Mouse (Mus musculus) bone marrow, adult 2 months (tissue): Measurements from ENCODE around the gene Tmc7. TPM values are rescaled to one million over a fixed set of nuclear protein-coding genes. Genes with fewer than 3 reads are reported as not detected.

Source experiments
- H3K27ac ChIP-seq: fragments of 200-500 bp; 2 replicates; pipeline ENCODE4 v1.5.1; 2012; ENCODE audit warnings: low read depth, mild to moderate bottlenecking, control low read depth, inconsistent platforms, low read length; ENCODE audit not compliant: control insufficient read depth, poor library complexity, insufficient read depth
- H3K4me1 ChIP-seq: fragments of 200-500 bp; 2 replicates; pipeline ENCODE4 v1.6.1; 2011; ENCODE audit warnings: low read length; ENCODE audit not compliant: control insufficient read depth, insufficient read depth
- H3K4me3 ChIP-seq: fragments of 200-500 bp; replicated peaks from 2 replicates; pipeline ENCODE3; 2011; ENCODE audit warnings: mild to moderate bottlenecking, low read depth, low read length, control low read depth; ENCODE audit not compliant: control insufficient read depth
- CTCF ChIP-seq: fragments of 200-500 bp; IDR thresholded peaks from 2 replicates; pipeline ENCODE4 v1.5.1; 2011; ENCODE audit warnings: low read length, control low read depth; ENCODE audit not compliant: control insufficient read depth, insufficient read depth
- POLR2A ChIP-seq: fragments of 200-500 bp; IDR thresholded peaks from 2 replicates; pipeline ENCODE4 v1.6.1; 2011; ENCODE audit warnings: low read depth, mild to moderate bottlenecking, control low read depth, low read length, borderline replicate concordance; ENCODE audit not compliant: control insufficient read depth
- WGBS: fragments of 180-500 bp; shearing (Covaris S2); methylation state at CpG from one replicate; pipeline ENCODE4 v1.1.7; 2018; 5-methylcytosine and 5-hydroxymethylcytosine counted together
- polyA plus RNA-seq: library from polyadenylated mRNA; stranded (reverse); fragments of >200 nt; gene quantifications from 2 replicates; pipeline ENCODE4 v1.2.4, GENCODE M21; 2011; ENCODE audit warnings: low replicate concordance; ENCODE audit not compliant: missing spikeins, insufficient read depth, insufficient read length

Gene Tmc7
- polyA plus RNA-seq, 1 experiment = 0.55 TPM

DNA sequence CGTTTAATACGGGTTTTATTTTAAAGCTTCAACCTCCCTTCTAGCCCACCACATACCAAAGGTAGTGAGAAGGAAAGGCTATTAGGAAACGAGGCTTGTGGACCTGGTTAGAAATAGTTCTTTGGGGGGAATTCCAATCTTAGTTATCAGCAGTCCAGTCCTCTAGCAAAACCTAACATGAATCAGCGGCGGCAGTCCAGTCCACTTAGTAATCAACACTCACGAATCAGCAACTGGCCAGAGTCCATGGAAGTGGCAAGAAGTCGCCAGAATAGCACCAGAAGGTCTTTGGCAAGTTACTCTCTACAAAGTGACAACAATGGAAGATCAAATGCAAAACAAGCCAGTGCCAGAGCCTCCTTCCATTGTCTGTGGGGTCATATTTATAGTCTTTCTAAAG lies 76.0 kb downstream of the Tmc7 start:
- Histone ChIP-seq H3K27ac (no peak overlapping the region), H3K4me1 (no peaks in the 10 kb centered on the region), H3K4me3 (no peak overlapping the region)
- TF ChIP-seq POLR2A = no peak
- no peak for TF ChIP-seq CTCF
- 69% methylated on average over 7 of the region's 7 CpGs for WGBS

DNA sequence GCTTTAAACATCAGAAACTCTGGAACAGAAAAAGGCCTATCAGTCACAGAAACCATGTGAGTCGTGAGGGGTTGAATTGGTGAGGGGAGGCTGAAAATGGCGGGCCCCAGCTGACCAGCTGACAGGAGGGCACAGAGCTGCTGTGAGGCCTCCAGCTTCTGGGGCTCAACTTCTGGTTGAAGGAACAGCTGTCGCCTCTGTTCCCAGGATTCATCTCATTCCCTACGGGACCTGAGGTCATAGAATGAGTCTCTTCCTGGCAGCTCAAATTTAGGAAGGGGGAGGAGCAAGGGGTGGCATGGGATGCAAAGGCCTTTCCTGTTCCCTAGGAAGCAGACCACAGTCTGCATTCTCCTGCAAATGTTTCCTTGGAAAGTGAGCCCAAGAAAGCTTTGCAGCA lies 80.7 kb downstream of the Tmc7 start:
- 80% methylated on average over 4 of the region's 4 CpGs for WGBS
- Histone ChIP-seq H3K27ac (no peak overlapping the region), H3K4me1 (peaks cover 6% of the 10 kb centered on the region), H3K4me3 (no peak overlapping the region)
- TF ChIP-seq CTCF = no peak
- no peak for TF ChIP-seq POLR2A

DNA sequence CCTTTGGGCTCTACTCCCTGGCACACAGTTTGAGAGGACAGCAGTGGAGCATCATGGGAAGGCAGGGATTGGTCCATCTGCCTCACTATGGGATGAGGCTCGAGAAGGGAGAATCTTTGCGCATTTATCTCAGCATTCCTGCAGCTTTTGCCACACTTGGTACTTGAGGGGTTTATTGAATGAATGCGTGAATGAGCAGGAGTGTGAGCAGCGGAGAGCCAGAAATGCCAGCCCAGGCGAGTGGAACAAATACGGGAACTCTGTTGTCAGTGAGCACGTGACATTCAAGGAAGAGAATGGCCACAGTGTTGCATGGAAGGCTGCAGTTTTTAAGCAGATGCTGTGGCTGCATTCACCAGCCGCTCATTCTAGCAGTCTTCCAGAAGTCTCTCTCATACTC lies 82.2 kb downstream of the Tmc7 start:
- Histone ChIP-seq H3K4me1 (peaks cover 6% of the 10 kb centered on the region), H3K27ac (no peak overlapping the region), H3K4me3 (no peak overlapping the region)
- WGBS = 80% methylated on average over 8 of the region's 8 CpGs
- TF ChIP-seq CTCF = no peak
- no peak for TF ChIP-seq POLR2A

DNA sequence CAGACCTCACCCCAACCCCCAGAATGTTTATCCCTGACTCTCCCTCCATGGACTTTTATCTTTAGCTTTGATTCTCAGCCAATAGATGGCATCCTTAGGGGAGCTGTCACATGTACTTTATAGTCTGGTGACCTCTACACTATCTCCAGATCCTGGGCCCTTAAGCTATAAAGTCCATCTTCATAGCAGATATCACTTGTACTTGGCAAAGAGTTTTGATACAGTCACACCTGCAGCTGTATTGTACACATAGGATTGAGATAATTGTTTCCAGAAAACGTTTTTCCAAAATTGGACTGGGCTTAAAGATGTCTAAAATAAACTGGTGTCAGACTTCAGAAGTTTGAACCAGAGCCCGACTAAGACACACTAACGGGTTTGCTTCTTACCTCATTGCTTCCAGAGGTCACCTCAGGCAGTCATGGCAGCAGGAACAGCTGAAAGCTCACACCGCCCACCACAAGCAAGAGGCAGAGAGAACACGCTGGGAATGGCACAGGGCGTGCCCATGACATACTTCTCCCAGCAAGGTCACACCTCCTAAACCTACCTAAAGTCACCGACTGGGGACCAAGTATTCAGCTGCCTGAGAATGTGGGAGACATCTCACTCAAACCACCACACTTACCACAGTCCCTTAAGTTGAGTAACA lies 84.6 kb downstream of the Tmc7 start:
- TF ChIP-seq POLR2A (no peak), CTCF (no peak)
- Histone ChIP-seq H3K4me3 (no peak overlapping the region), H3K27ac (no peak overlapping the region; the same call in 1 of the 2 replicates), H3K4me1 (peaks cover 6% of the 10 kb centered on the region)
- WGBS = 53% methylated on average over 7 of the region's 7 CpGs

DNA sequence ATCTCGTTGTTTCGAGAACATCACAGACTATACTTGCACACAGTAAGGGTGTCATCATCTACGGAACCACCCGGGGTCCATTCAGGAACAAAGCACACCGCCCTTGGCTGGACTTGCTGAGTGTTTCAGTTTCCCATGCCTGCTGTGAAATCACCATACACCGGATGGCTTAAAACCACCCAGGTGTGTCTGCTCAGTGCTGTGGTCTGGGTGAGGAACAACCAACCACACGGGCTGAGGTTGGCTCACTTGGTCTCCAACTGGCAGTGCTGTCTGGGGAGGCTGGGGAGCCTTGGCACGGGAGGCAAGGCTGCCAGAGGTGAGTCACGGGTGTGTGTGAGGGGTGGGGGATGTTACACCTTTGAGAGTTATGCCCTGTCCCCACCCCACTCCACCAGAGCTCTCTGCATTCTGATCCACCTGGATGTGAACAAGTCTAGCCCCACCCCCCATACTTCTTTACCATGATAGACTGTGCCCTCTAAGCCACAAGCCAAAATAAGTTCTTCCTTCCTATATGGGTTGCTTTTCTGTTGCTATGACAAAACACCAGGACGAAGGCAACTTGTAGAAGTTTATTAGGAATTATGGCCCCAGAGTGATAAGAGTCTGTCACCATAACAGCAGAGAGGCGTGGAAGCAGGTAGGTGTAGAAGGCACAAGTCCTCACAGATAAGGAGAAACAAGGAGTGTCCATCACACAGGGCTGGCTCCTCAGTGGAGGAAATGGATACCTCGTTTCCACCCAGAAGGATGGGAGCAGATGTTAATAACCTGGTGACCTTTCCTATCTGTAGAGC lies 85.4 kb downstream of the Tmc7 start:
- Histone ChIP-seq H3K27ac (no peak overlapping the region), H3K4me3 (no peak overlapping the region), H3K4me1 (peaks cover 6% of the 10 kb centered on the region)
- 55% methylated on average over 12 of the region's 12 CpGs for WGBS
- no peak for TF ChIP-seq POLR2A
- TF ChIP-seq CTCF = no peak; the same call in 1 of the 2 replicates

DNA sequence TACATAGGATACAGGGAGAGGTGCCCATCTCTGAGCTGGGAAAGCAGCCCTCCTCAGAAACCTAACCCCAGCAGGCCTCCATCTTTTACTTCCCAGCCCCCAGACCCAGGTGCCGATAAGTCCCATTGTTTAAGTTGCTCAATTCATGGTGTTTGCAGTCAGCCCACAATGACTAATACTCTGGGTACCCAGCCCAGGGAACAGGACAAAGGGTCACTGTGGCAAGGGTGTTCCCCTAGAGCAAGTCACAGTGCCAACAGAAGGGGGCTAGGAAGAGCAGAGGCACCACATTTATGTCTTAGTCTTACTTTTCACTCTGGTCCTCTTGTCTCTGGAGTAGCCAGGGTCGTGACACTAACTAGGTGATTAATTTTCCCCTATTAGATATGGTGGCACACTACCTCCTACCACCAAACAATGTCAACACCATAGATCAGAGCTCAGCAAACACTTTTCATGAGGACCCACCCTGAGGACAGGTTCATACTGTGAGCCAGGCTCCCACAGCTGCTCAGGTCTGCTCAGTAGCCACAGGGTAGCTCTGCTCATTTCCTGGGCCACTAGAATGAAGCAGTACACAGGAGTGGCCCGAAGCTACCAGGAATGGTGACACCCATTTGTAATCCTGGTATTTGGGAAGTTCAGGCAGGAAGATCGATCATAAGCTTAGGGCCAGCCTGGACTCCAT lies 89.5 kb downstream of the Tmc7 start:
- no peak overlapping the region for H3K4me3 ChIP-seq
- WGBS = 70% methylated on average over 4 of the region's 4 CpGs
- TF ChIP-seq CTCF (no peak), POLR2A (no peak)
- H3K27ac ChIP-seq = no peak overlapping the region
- H3K4me1 ChIP-seq = peaks cover 10% of the 10 kb centered on the region

DNA sequence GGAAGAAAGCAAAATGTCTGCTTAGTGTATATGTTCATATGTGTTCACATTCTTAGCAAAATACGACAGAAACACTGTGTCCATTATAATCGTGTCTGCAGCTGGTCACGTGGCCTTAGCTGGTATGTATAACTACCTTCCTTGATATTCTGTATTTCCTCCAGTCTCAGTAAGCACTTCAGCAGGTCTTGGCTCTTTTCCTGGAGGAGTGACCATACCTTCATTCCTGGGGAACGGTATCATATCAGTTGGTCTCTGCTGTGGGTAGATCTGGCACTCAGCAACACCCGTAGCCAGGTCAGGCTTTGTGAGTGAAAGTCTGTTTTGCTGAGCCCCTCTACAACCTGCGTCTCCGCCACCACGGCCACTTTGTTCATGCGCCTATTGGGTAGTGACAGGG lies 90.6 kb downstream of the Tmc7 start:
- Histone ChIP-seq H3K4me1 (peaks cover 7% of the 10 kb centered on the region), H3K4me3 (no peak overlapping the region), H3K27ac (no peak overlapping the region)
- 85% methylated on average over 9 of the region's 9 CpGs for WGBS
- TF ChIP-seq POLR2A = no peak
- no peak for TF ChIP-seq CTCF
